Mouse (Mus musculus) NIH3T3 (cell line): Measurements from ENCODE around the gene Vmn2r112.
"Not testable (repeated sequence)": the region's sequence is repeated elsewhere in the genome, so short reads cannot be mapped to it uniquely, and the experiment has no call there.

ENCODE experiments used
- DNase-seq: peaks from one replicate; pipeline ENCODE4 v3.0.0-alpha.2; 2012; ENCODE audit warnings: low read depth

The Vmn2r112 gene

GRCm38 (mm10) chr17:22600651-22601050, at the start of gene Vmn2r112:
TSS of gene Vmn2r112 (plus strand) at chr17:22600951.
- not testable (repeated sequence) for DNase-seq

- not testable (repeated sequence) for DNase-seq
Measured at GRCm38 (mm10) chr17:22573382-22573781, 27.4 kb upstream of the Vmn2r112 start, which contains the start of gene Vmn2r111. TSS of gene Vmn2r111 (minus strand) at chr17:22573482.

- DNase-seq, result no peak
Measured at GRCm38 (mm10) chr17:22630646-22631045, 29.9 kb downstream of the Vmn2r112 start.
